Mouse (Mus musculus) embryo, embryonic 10 days (tissue): Measurements from ENCODE around the gene Tsen34.
"Not testable (repeated sequence)": the region's sequence is repeated elsewhere in the genome, so short reads cannot be mapped to it uniquely, and the experiment has no call there.

Experiments used
- DNase-seq: peaks from one replicate; pipeline ENCODE4 v3.0.0-alpha.2; 2015; ENCODE audit warnings: low spot score

The Tsen34 gene

DNA sequence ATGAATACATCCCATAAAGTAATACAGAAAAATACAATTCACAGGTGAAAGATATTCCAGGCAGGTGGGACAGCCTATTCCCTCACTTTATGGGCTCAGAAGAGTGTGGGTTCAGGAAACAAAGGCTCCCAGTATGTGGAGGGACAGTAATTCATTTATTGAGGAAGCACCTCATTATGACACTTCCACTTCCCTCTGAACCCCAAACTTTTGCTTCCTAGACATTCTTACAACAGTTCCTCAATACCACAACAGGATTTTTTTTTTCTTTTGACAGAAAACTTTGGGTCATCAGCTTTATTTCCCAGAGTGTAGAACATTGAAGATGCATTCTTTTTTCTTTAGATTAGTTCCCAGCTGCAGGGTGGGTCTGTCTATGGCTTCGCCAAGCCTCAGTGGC is 40.0 kb downstream of the Tsen34 start:
- not testable (repeated sequence) for DNase-seq
